Mouse (Mus musculus) CH12.LX (cell line): ENCODE data around the gene Adam17. TPM values are rescaled to one million over a fixed set of nuclear protein-coding genes. Genes with fewer than 3 reads are reported as not detected.
A peak's percentile ranks its signal among the peaks of the same experiment; 100 is the strongest.

ENCODE experiments used
- DNase-seq: peaks from one replicate; pipeline ENCODE4 v3.0.0-alpha.2; 2013; ENCODE audit errors: extremely low read depth
- H3K27ac ChIP-seq: 2 replicates; pipeline ENCODE4 v1.5.1; 2012; ENCODE audit warnings: low read depth, mild to moderate bottlenecking, control low read depth, moderate library complexity; ENCODE audit not compliant: insufficient read depth
- H3K27me3 ChIP-seq: replicated peaks from 2 replicates; pipeline ENCODE3; 2012; ENCODE audit warnings: inconsistent platforms
- H3K36me3 ChIP-seq, 2 experiments: replicated peaks in 1 of 2; 2 replicates each; pipeline versions ENCODE3 to v1.6.1; 2012; ENCODE audit warnings: inconsistent platforms in 1 of 2, low read length in 1 of 2, mild to moderate bottlenecking in 1 of 2, mixed read lengths in 1 of 2, moderate library complexity in 1 of 2; ENCODE audit not compliant: control insufficient read depth in 1 of 2, insufficient read depth in 1 of 2
- H3K4me1 ChIP-seq, 2 experiments: 2 replicates each; pipeline ENCODE4 v1.6.1; 2012; ENCODE audit warnings: inconsistent platforms in 1 of 2, moderate library complexity in 1 of 2; ENCODE audit not compliant: insufficient read depth in 2 of 2, control insufficient read depth in 1 of 2
- H3K4me2 ChIP-seq: 2 replicates; pipeline ENCODE4 v1.6.1; 2012; ENCODE audit warnings: low read depth, mild to moderate bottlenecking, control low read depth; ENCODE audit not compliant: poor library complexity, insufficient read depth, severe bottlenecking
- H3K4me3 ChIP-seq, 3 experiments: fragments of 150-350 bp in 1 of 3; sonication (generic) in 1 of 3; replicated peaks in 1 of 3; 2 replicates each; pipeline versions ENCODE3 to v1.5.1; 2011 to 2012; ENCODE audit warnings: low read depth in 2 of 3, low read length in 2 of 3, mild to moderate bottlenecking in 2 of 3, moderate library complexity in 2 of 3, control low read depth in 1 of 3, improper control_type of control experiment in 1 of 3, inconsistent platforms in 1 of 3, mixed read lengths in 1 of 3; ENCODE audit not compliant: poor library complexity in 1 of 3
- H3K79me2 ChIP-seq: replicated peaks from 2 replicates; pipeline ENCODE4 v1.6.1; 2012; ENCODE audit warnings: mild to moderate bottlenecking, moderate library complexity; ENCODE audit not compliant: control insufficient read depth, poor library complexity, insufficient read depth, severe bottlenecking; ENCODE audit errors: extremely low read depth
- H3K9ac ChIP-seq: 2 replicates; pipeline ENCODE4 v1.6.1; 2012; ENCODE audit warnings: low read depth, mild to moderate bottlenecking, control low read depth, moderate library complexity; ENCODE audit not compliant: insufficient read depth
- H3K9me3 ChIP-seq: replicated peaks from 2 replicates; pipeline ENCODE3; 2012; ENCODE audit warnings: low read length, inconsistent platforms, mixed read lengths
- BHLHE40 ChIP-seq: IDR thresholded peaks from 2 replicates; pipeline ENCODE4 v1.6.1; 2011; ENCODE audit warnings: mild to moderate bottlenecking, low read depth, low read length, improper control_type of control experiment
- CHD1 ChIP-seq: IDR thresholded peaks from 2 replicates; pipeline ENCODE4 v1.6.1; 2012; ENCODE audit warnings: low read depth, low read length, improper control_type of control experiment, inconsistent platforms
- CTCF ChIP-seq, 2 experiments: IDR thresholded peaks in 1 of 2; conservative IDR thresholded peaks in 1 of 2; 2 replicates each; pipeline ENCODE4 v1.5.1; 2011 to 2012; ENCODE audit warnings: low read depth in 2 of 2, low read length in 2 of 2, improper control_type of control experiment in 1 of 2, inconsistent platforms in 1 of 2, mild to moderate bottlenecking in 1 of 2, moderate library complexity in 1 of 2
- E2F4 ChIP-seq: IDR thresholded peaks from 2 replicates; pipeline ENCODE4 v1.6.1; 2011; ENCODE audit warnings: low read depth, low read length, improper control_type of control experiment; ENCODE audit not compliant: insufficient replicate concordance
- ELF1 ChIP-seq: IDR thresholded peaks from 2 replicates; pipeline ENCODE4 v1.6.1; 2014; ENCODE audit warnings: low read depth, mild to moderate bottlenecking, inconsistent platforms, low read length, improper control_type of control experiment
- EP300 ChIP-seq: IDR thresholded peaks from 2 replicates; pipeline ENCODE4 v1.6.1; 2011; ENCODE audit warnings: low read length, improper control_type of control experiment
- ETS1 ChIP-seq: conservative IDR thresholded peaks from 2 replicates; pipeline ENCODE4 v1.6.1; 2012; ENCODE audit warnings: low read depth, mild to moderate bottlenecking, inconsistent platforms, low read length, improper control_type of control experiment, moderate library complexity
- GABPA ChIP-seq: IDR thresholded peaks from 2 replicates; pipeline ENCODE4 v1.6.1; 2012; ENCODE audit warnings: low read depth, low read length, improper control_type of control experiment, inconsistent platforms; ENCODE audit not compliant: insufficient replicate concordance
- IRF4 ChIP-seq: IDR thresholded peaks from 2 replicates; pipeline ENCODE4 v1.6.1; 2014; ENCODE audit warnings: low read depth, mild to moderate bottlenecking, inconsistent platforms, low read length, improper control_type of control experiment
- JUN ChIP-seq: IDR thresholded peaks from 2 replicates; pipeline ENCODE4 v1.6.1; 2011; ENCODE audit warnings: low read depth, mild to moderate bottlenecking, low read length, improper control_type of control experiment, moderate library complexity; ENCODE audit not compliant: insufficient read depth
- KAT2A ChIP-seq: IDR thresholded peaks from 2 replicates; pipeline ENCODE4 v1.6.1; 2012; ENCODE audit warnings: low read length, improper control_type of control experiment, inconsistent platforms; ENCODE audit not compliant: insufficient replicate concordance
- MAFK ChIP-seq: IDR thresholded peaks from 2 replicates; pipeline ENCODE4 v1.6.1; 2011; ENCODE audit warnings: low read length, improper control_type of control experiment; ENCODE audit not compliant: insufficient replicate concordance
- MAX ChIP-seq: IDR thresholded peaks from 2 replicates; pipeline ENCODE4 v1.6.1; 2011; ENCODE audit warnings: low read length, improper control_type of control experiment
- MAZ ChIP-seq: IDR thresholded peaks from 2 replicates; pipeline ENCODE4 v1.6.1; 2012; ENCODE audit warnings: low read depth, mild to moderate bottlenecking, inconsistent platforms, low read length, improper control_type of control experiment, moderate library complexity
- MEF2A ChIP-seq: IDR thresholded peaks from 2 replicates; pipeline ENCODE4 v1.6.1; 2014; ENCODE audit warnings: low read depth, mild to moderate bottlenecking, inconsistent platforms, low read length, improper control_type of control experiment, borderline replicate concordance
- MXI1 ChIP-seq: IDR thresholded peaks from 2 replicates; pipeline ENCODE4 v1.6.1; 2011; ENCODE audit warnings: mild to moderate bottlenecking, low read depth, low read length, improper control_type of control experiment
- NELFE ChIP-seq: IDR thresholded peaks from 2 replicates; pipeline ENCODE4 v1.6.1; 2011; ENCODE audit warnings: low read depth, low read length, improper control_type of control experiment
- NRF1 ChIP-seq: IDR thresholded peaks from 2 replicates; pipeline ENCODE4 v1.6.1; 2014; ENCODE audit warnings: low read depth, mild to moderate bottlenecking, inconsistent platforms, low read length, improper control_type of control experiment, moderate library complexity
- POLR2A ChIP-seq: IDR thresholded peaks from 2 replicates; pipeline ENCODE4 v1.6.1; 2011; ENCODE audit warnings: low read depth, mild to moderate bottlenecking, improper control_type of control experiment, low read length
- POLR2AphosphoS2 ChIP-seq: IDR thresholded peaks from 2 replicates; pipeline ENCODE4 v1.6.1; 2011; ENCODE audit warnings: low read depth, low read length, improper control_type of control experiment
- RAD21 ChIP-seq: IDR thresholded peaks from 2 replicates; pipeline ENCODE4 v1.6.1; 2011; ENCODE audit warnings: low read depth, mild to moderate bottlenecking, low read length, improper control_type of control experiment, moderate library complexity
- RCOR1 ChIP-seq: conservative IDR thresholded peaks from 2 replicates; pipeline ENCODE4 v1.6.1; 2012; ENCODE audit warnings: low read depth, mild to moderate bottlenecking, inconsistent platforms, low read length, improper control_type of control experiment
- SIN3A ChIP-seq: IDR thresholded peaks from 2 replicates; pipeline ENCODE4 v1.6.1; 2012; ENCODE audit warnings: low read length, improper control_type of control experiment, inconsistent platforms
- SMC3 ChIP-seq: IDR thresholded peaks from 2 replicates; pipeline ENCODE4 v1.6.1; 2011; ENCODE audit warnings: low read depth, low read length, improper control_type of control experiment
- TBP ChIP-seq: conservative IDR thresholded peaks from 2 replicates; pipeline ENCODE4 v1.6.1; 2011; ENCODE audit warnings: low read depth, low read length, improper control_type of control experiment
- TCF12 ChIP-seq: IDR thresholded peaks from 2 replicates; pipeline ENCODE4 v1.6.1; 2014; ENCODE audit warnings: low read depth, mild to moderate bottlenecking, inconsistent platforms, low read length, improper control_type of control experiment
- USF1 ChIP-seq: IDR thresholded peaks from 2 replicates; pipeline ENCODE4 v1.6.1; 2014; ENCODE audit warnings: low read depth, mild to moderate bottlenecking, inconsistent platforms, low read length, improper control_type of control experiment
- USF2 ChIP-seq: conservative IDR thresholded peaks from 2 replicates; pipeline ENCODE4 v1.6.1; 2011; ENCODE audit warnings: low read depth, low read length, improper control_type of control experiment
- ZKSCAN1 ChIP-seq: IDR thresholded peaks from 2 replicates; pipeline ENCODE4 v1.6.1; 2012; ENCODE audit warnings: low read depth, inconsistent platforms, low read length, improper control_type of control experiment, borderline replicate concordance
- dilution Hi-C: fragments of 300-500 bp; cut with MboI; formaldehyde crosslinking; loops from 2 replicates; pipeline ENCODE4 v1.14.3; 2020; ENCODE audit warnings: low sequenced_read_pairs; ENCODE audit not compliant: extremely low pct_unique_long_range_greater_than_20kb, extremely low pct_ligation_motif_present
- in situ Hi-C: fragments of 300-500 bp; cut with MboI; formaldehyde crosslinking; loops from 3 replicates; pipeline ENCODE4 v1.14.3; 2019; ENCODE audit warnings: low sequenced_read_pairs, low pct_ligation_motif_present, low pct_unique_long_range_greater_than_20kb, mixed read lengths
- polyA plus RNA-seq: library from polyadenylated mRNA; unstranded; fragments of >175 nt; gene quantifications from 2 replicates; pipeline ENCODE4 v1.2.1, GENCODE M21; 2012; ENCODE audit warnings: low read depth; ENCODE audit not compliant: insufficient read length
- total RNA-seq, 2 experiments: library from RNA; depleted of rRNA; stranded (reverse); fragments of 300-350 nt in 1 of 2; fragments of >200 nt in 1 of 2; gene quantifications; 2 replicates each; pipeline ENCODE4 v1.2.3; 2012 to 2014

Gene Adam17
- total and polyA plus RNA-seq, 3 experiments = 47.5 to 60.1 (median 50.1) TPM

DNA sequence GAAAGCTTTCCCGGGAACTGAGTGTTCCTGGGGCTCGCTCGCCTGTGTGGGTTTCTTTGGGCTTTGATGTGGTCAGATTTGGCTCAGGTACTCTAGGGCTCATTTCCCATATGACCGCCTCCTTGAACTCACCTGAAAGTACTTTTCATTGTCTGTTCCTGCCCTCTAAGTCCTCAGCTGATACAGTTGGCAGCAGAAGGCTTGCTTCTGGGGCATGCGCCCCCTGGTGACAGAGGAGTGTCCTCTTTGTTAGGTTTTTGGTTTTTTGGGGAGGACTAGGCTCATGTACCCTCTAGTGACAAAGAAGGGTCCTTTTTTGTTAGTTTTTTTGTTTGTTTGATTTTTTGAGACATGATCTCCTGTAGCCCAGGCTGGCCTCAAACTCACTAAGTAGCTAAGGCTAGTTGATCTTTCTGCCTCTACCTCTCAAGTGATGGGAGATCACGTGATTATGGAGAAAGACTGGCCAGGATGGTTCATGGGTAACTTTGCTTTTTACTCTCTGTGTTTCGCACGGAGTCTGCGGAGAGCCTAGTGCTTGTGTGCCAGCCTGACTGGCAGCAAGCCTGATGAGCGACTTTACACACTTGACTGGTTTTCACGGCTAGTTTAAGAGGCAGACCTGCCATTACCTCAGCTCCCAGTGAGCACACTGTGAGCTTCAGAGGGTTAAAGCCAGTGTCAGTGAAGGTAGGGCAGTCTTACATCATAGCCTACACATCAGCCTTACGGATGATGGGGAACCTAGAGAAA, 55.1 kb downstream of the Adam17 start:
- peak; percentile 83 for DNase-seq
- Histone ChIP-seq H3K9me3 (no peaks in the 10 kb centered on the region), H3K36me3 (peaks cover 57 to 76% of the 10 kb centered on the region in 2 experiments), H3K79me2 (peaks cover 9% of the 10 kb centered on the region), H3K4me3 (no peak overlapping the region), H3K27ac (no peak overlapping the region), H3K27me3 (no peaks in the 10 kb centered on the region), H3K9ac (no peak overlapping the region), H3K4me1 (peaks cover 3 to 25% of the 10 kb centered on the region in 2 experiments), H3K4me2 (peak overlapping the region; percentile 89; the same call in 1 of the 2 replicates)
- in situ Hi-C loops (no loop called here), dilution Hi-C loops (no loop called here)
- TF ChIP-seq CHD1 (no peak), SMC3 (peak; percentile 75), MEF2A (no peak), MXI1 (no peak), POLR2AphosphoS2 (no peak), TBP (no peak), ZKSCAN1 (no peak), MAZ (no peak), TCF12 (no peak), USF2 (no peak), GABPA (no peak), BHLHE40 (no peak), ELF1 (no peak), IRF4 (no peak; the same call in 1 of the 2 replicates), NELFE (no peak; the same call in 1 of the 2 replicates), SIN3A (peak; percentile 48; the same call in 1 of the 2 replicates), USF1 (no peak), RCOR1 (no peak), CTCF (conservative IDR thresholded peaks at IDR 0.05 in 1 of 2, IDR thresholded peaks at IDR 0.05 in 1 of 2; ENCODE audit: low read depth in 2 of 2, low read length in 2 of 2) (peak; percentile 69 to 90), MAX (no peak), MAFK (no peak), RAD21 (peak; percentile 48), POLR2A (no peak), EP300 (no peak), ETS1 (no peak), KAT2A (no peak), E2F4 (no peak), NRF1 (0 out of 2 replicates have a peak, but pooled peaks have one; percentile 30), JUN (no peak)
